Mouse (Mus musculus) stomach, postnatal 0 days (tissue): ENCODE results near the gene Colgalt2. TPM values are rescaled to one million over a fixed set of nuclear protein-coding genes. Genes with fewer than 3 reads are reported as not detected.

Experiments
- ATAC-seq: fragments of 200-750 bp; cut with Nextera tagmentation; 2 replicates; pipeline ENCODE4 v1.8.0; 2017; ENCODE audit not compliant: low FRiP score, low TSS enrichment
- DNase-seq: peaks from one replicate; pipeline ENCODE4 v3.0.0-alpha.2; 2016; ENCODE audit warnings: low spot score
- H3K27ac ChIP-seq: fragments of 300-500 bp; sonication (generic); replicated peaks from 2 replicates; pipeline ENCODE4 v1.5.1; 2014; ENCODE audit warnings: mild to moderate bottlenecking, control low read depth
- H3K27me3 ChIP-seq: fragments of 300-500 bp; sonication (generic); 2 replicates; pipeline ENCODE4 v1.6.1; 2014; ENCODE audit warnings: low read length; ENCODE audit not compliant: control insufficient read depth, insufficient read depth
- H3K36me3 ChIP-seq: fragments of 300-500 bp; sonication (generic); 2 replicates; pipeline ENCODE4 v1.6.1; 2014; ENCODE audit warnings: low read length, mixed read lengths; ENCODE audit not compliant: control insufficient read depth, insufficient read depth
- H3K4me1 ChIP-seq: fragments of 300-500 bp; sonication (generic); replicated peaks from 2 replicates; pipeline ENCODE4 v1.6.1; 2014; ENCODE audit warnings: antibody characterized with exemption; ENCODE audit not compliant: control insufficient read depth, insufficient read depth
- H3K4me2 ChIP-seq: fragments of 300-500 bp; sonication (generic); replicated peaks from 2 replicates; pipeline ENCODE4 v1.6.1; 2014; ENCODE audit warnings: low read depth, mild to moderate bottlenecking, control low read depth, moderate library complexity
- H3K4me3 ChIP-seq: fragments of 300-500 bp; sonication (generic); 2 replicates; pipeline ENCODE4 v1.5.1; 2014; ENCODE audit warnings: low read depth, low read length, control low read depth
- H3K9ac ChIP-seq: fragments of 300-500 bp; sonication (generic); 2 replicates; pipeline ENCODE4 v1.6.1; 2014; ENCODE audit warnings: mild to moderate bottlenecking, low read length, control low read depth, mixed read lengths
- H3K9me3 ChIP-seq: fragments of 300-500 bp; sonication (generic); 2 replicates; pipeline ENCODE4 v1.6.1; 2016; ENCODE audit warnings: low read length; ENCODE audit not compliant: control insufficient read depth
- CTCF ChIP-seq: IDR thresholded peaks from 2 replicates; pipeline ENCODE4 v1.5.1; 2016; ENCODE audit warnings: antibody characterized with exemption, low read depth, mild to moderate bottlenecking, moderate library complexity
- EP300 ChIP-seq: optimal IDR thresholded peaks from 2 replicates; pipeline ENCODE3; 2016; ENCODE audit warnings: antibody characterized with exemption
- WGBS: fragments of 180-500 bp; shearing (Covaris S2); extraction: QIAGEN DNeasy Blood & Tissue Kit; methylation state at CpG from one replicate; pipeline ENCODE4 v1.1.7; 2014; 5-methylcytosine and 5-hydroxymethylcytosine counted together
- polyA plus RNA-seq: library from polyadenylated mRNA; unstranded; fragments of >200 nt; fragmentation: Nextera tagmentation; extraction: Ambion mirVana; gene quantifications from 2 replicates; pipeline ENCODE4 v1.2.1, GENCODE M21; 2015

Colgalt2 gene
- polyA plus RNA-seq, 1 experiment from 2014 or later, result 0.50 TPM

DNA sequence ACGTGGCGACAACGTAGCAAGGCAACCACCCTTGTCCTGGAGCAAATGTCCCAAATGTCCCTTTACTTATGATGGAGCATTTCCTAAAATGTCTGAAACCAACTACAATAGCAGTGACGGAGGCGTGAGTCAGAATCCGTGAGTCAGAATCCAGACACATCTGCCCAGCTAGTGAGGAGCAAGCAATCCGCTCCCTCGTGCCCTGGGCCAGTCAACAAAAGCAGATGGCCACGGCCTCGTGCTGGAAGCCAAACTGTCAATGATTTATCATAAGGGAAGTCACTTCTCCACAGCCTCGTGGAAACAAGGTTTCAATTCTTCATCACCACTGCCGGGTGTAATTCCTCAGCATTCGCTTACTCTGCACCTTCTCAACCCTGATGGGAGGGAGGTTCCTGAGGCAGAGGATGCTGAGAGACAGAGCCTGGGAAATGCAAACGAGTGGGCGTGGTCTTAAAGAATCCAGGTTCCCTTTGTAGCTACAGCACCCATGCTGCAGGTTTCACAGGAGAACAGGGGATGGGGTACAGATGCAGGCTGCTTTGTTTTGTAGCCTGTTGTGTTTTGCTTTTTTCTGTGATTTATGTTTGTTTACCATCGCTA, 136.9 kb downstream of the Colgalt2 start:
- no peak overlapping the region for H3K4me2 ChIP-seq
- no peak overlapping the region for H3K9ac ChIP-seq
- H3K4me1 ChIP-seq, result no peaks in the 10 kb centered on the region
- no peaks in the 10 kb centered on the region for H3K27me3 ChIP-seq
- TF ChIP-seq CTCF, result no peak
- no peak for TF ChIP-seq EP300
- ATAC-seq (peak; percentile 47; the same call in 1 of the 2 replicates), DNase-seq (no peak)
- H3K9me3 ChIP-seq, result no peaks in the 10 kb centered on the region
- H3K4me3 ChIP-seq, result no peak overlapping the region
- WGBS, result 49% methylated on average over 16 of the region's 16 CpGs
- H3K27ac ChIP-seq, result no peak overlapping the region
- peaks cover 6% of the 10 kb centered on the region; the same call in 1 of the 2 replicates for H3K36me3 ChIP-seq

GRCm38 (mm10) chr1:152537186-152537585, 137.6 kb downstream of the Colgalt2 start:
- H3K4me3 ChIP-seq, result no peak overlapping the region
- H3K27me3 ChIP-seq, result no peaks in the 10 kb centered on the region
- H3K9me3 ChIP-seq, result no peaks in the 10 kb centered on the region
- H3K4me1 ChIP-seq, result no peaks in the 10 kb centered on the region
- ATAC-seq (no peak), DNase-seq (no peak)
- no peak overlapping the region for H3K9ac ChIP-seq
- no peak overlapping the region for H3K4me2 ChIP-seq
- TF ChIP-seq CTCF (no peak), EP300 (no peak)
- H3K27ac ChIP-seq, result no peak overlapping the region
- H3K36me3 ChIP-seq, result peaks cover 6% of the 10 kb centered on the region; the same call in 1 of the 2 replicates
- 90% methylated on average over 13 of the region's 13 CpGs for WGBS

DNA sequence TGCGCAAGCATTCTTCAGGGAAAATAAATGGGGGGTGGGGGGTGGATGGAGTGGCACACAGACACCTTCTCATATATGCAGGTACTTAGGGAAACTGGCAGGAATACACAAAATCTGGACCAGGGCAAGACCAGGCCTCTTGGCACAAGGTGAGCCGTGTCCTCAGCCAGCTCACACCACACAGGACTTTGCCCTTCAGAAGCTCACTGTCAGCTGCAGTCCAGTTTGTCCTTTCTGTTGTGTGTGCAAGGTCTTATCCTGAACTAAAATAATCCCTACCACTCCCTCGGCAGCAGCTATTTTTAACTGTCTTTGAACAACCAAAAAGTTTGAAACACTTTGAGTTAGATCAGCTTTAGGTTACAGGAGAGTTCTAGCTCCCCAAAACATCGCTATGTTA, 139.2 kb downstream of the Colgalt2 start:
- H3K4me1 ChIP-seq, result no peaks in the 10 kb centered on the region
- no peak for ATAC-seq
- H3K36me3 ChIP-seq, result peaks cover 6% of the 10 kb centered on the region; the same call in 1 of the 2 replicates
- no peaks in the 10 kb centered on the region for H3K27me3 ChIP-seq
- H3K9ac ChIP-seq, result no peak overlapping the region
- H3K9me3 ChIP-seq, result no peaks in the 10 kb centered on the region
- 80% methylated on average over 4 of the region's 4 CpGs for WGBS
- no peak overlapping the region for H3K27ac ChIP-seq
- TF ChIP-seq CTCF (no peak), EP300 (no peak)
- DNase-seq, result no peak
- no peak overlapping the region for H3K4me2 ChIP-seq
- no peak overlapping the region for H3K4me3 ChIP-seq

DNA sequence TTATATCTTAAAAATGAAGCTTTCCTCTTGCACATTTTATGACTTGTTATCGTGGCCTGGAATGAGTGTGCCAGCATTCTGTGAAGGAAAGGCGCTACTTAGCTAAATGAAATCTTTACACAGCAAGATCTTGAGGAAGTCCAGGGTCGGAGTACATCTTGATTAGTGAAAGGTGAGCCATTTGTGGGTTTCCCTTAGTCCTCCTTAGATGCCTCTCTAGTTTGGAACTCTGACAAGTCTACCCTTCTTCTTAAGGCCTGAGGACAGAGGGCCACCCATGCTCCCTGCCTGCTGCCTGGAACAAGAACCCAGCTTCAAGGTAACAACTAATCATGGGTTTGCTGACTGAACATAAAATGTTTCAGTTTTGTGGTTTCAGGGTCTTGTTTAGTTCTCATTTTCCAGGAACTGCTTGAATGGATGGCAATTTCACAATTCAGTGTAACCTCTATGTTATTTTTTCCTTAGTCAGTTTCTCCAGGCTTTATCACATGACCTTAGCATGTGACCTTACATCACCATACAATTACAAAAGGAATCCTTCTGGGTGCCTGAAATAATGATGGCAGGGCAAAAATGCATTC, 140.8 kb downstream of the Colgalt2 start:
- Histone ChIP-seq H3K27me3 (no peaks in the 10 kb centered on the region), H3K9ac (no peak overlapping the region), H3K27ac (no peak overlapping the region), H3K36me3 (peaks cover 6% of the 10 kb centered on the region; the same call in 1 of the 2 replicates), H3K4me1 (no peaks in the 10 kb centered on the region), H3K4me3 (no peak overlapping the region), H3K4me2 (no peak overlapping the region), H3K9me3 (no peaks in the 10 kb centered on the region)
- no peak for DNase-seq
- TF ChIP-seq EP300 (no peak), CTCF (no peak)
- WGBS, result 85% methylated on average over 3 of the region's 3 CpGs
- ATAC-seq, result no peak

- no peak overlapping the region for H3K4me2 ChIP-seq
- peak overlapping the region; percentile 35; the same call in 1 of the 2 replicates for H3K27ac ChIP-seq
- H3K9me3 ChIP-seq, result no peaks in the 10 kb centered on the region
- no peak overlapping the region for H3K9ac ChIP-seq
- H3K27me3 ChIP-seq, result no peaks in the 10 kb centered on the region
- H3K4me1 ChIP-seq, result no peaks in the 10 kb centered on the region
- peaks cover 2% of the 10 kb centered on the region; the same call in 1 of the 2 replicates for H3K36me3 ChIP-seq
- TF ChIP-seq CTCF (no peak), EP300 (no peak)
- H3K4me3 ChIP-seq, result no peak overlapping the region
- 55% methylated on average over 6 of the region's 6 CpGs for WGBS
- DNase-seq (no peak), ATAC-seq (peak; percentile 59; the same call in 1 of the 2 replicates)
These were observed 143.2 kb downstream of the Colgalt2 start for GRCm38 (mm10) chr1:152542747-152543378.
